Mouse (Mus musculus): ENCODE data around the gene Cpa2. TPM values are rescaled to one million over a fixed set of nuclear protein-coding genes. Genes with fewer than 3 reads are reported as not detected.

Cpa2 gene
- polyA plus RNA-seq, 1 experiment from 2014 or later: 6.6 TPM

DNA sequence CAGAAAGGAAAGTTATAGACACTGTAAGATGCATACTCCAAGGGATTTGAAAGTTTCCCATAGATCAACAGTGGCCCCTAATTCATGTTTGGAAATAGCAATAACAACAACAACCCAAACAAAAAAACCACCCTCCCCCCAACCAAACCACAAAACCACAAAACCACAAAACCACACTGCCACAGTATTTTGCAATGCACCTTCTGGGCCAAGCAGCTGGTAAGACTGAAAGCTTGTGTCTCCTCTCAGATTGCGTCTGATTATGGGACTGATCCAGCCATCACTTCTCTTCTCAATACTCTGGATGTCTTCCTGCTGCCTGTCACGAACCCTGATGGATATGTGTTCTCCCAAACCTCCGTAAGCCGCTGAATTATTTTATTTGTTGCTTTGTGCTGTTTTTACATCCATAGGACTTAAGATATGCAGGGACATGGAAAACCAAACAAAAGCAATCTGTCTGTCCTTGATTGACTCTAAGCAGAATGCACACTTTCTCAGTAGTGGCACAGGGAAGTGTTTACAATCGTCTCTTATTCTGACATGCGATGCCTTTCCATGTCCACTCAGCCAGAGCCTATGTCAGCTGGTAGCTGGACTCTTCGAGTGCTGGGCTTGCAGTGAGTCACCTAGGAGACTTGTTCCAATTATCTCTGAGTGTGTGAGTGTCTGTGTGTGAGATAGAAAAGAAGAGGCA lies 9.3 kb downstream of the Cpa2 start:
- Histone ChIP-seq H3K36me3 (no peaks in the 10 kb centered on the region), H3K9me3 (no peaks in the 10 kb centered on the region), H3K4me3 (no peak overlapping the region), H3K4me2 (no peak overlapping the region), H3K4me1 (peaks cover 45% of the 10 kb centered on the region), H3K27me3 (no peaks in the 10 kb centered on the region), H3K9ac (no peak overlapping the region), H3K27ac (no peak overlapping the region)
- ATAC-seq (ENCODE audit: borderline replicate concordance, extremely low read depth, low FRiP score, low TSS enrichment): no peak
- WGBS: 79% methylated on average over 7 of the region's 7 CpGs

DNA sequence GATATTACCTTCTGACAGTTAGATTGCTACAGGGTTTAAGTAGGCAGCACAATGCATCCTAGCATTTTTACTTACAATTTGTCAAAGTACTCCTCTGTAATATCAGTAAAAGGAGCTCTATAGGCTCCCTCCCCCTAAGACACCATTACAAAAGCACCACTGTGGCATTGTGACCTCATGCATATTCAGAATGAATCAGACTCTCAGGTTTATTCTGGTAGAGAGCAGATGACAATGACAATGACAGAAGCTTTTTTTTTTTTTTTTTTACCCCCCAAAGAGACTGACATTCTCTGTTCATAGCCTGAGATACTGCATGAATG lies 9.8 kb downstream of the Cpa2 start:
- Histone ChIP-seq H3K4me2 (no peak overlapping the region), H3K4me3 (no peak overlapping the region), H3K4me1 (peaks cover 46% of the 10 kb centered on the region), H3K9me3 (no peaks in the 10 kb centered on the region), H3K27ac (no peak overlapping the region), H3K9ac (no peak overlapping the region), H3K36me3 (no peaks in the 10 kb centered on the region), H3K27me3 (no peaks in the 10 kb centered on the region)
- ATAC-seq (ENCODE audit: borderline replicate concordance, extremely low read depth, low FRiP score, low TSS enrichment): no peak

DNA sequence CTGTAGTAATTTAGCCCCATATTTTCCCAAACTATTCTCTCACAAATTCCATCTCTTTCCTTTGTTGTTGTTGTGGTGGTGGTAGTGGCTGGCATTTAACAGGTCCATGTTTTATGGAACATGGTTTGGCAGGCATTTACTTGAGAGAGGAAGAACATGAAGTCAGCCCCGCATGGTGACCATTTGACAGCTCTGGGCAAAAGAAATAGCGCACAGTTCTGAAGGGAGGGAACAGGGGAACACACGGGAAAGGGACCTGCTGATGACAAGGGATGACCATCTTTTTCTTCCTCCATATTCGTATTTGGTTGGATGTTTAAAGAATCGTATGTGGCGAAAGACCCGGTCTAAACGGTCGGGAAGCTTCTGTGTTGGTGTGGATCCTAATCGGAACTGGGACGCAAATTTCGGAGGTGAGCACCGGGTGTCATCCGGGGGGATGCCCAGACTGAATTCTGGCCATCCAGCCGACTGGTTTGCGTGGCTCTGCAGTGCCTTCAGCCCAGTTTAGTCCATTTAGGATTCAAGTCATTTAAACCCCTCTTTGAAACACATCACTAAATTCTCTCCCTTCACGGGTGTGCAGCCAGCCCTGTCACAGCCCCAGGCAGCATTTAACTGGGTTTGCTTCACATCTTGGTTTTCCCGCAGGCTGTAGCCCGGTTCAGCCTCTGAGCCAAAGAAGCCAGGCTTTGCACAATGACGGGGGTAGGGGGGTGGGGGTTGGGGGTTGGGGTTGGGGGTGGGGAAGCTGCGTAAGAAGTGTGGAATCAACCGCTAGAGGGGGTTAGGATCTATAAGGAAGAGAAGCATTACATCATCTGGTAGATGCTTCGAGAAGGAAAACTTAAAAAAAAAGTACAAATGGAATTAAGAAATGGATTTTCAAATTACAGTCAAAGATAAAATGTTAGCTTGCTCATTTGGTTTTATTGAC lies 10.5 kb downstream of the Cpa2 start:
- Histone ChIP-seq H3K27ac (peak overlapping the region; percentile 41; the same call in 1 of the 2 replicates), H3K9ac (peak overlapping the region; percentile 27; the same call in 1 of the 2 replicates), H3K27me3 (no peaks in the 10 kb centered on the region), H3K4me2 (peak overlapping the region; percentile 37; the same call in 1 of the 2 replicates), H3K9me3 (no peaks in the 10 kb centered on the region), H3K36me3 (no peaks in the 10 kb centered on the region), H3K4me3 (no peak overlapping the region), H3K4me1 (peaks cover 43% of the 10 kb centered on the region)
- 39% methylated on average over 23 of the region's 23 CpGs for WGBS
- ATAC-seq (ENCODE audit: borderline replicate concordance, extremely low read depth, low FRiP score, low TSS enrichment): peak; percentile 37; the same call in 1 of the 2 replicates

DNA sequence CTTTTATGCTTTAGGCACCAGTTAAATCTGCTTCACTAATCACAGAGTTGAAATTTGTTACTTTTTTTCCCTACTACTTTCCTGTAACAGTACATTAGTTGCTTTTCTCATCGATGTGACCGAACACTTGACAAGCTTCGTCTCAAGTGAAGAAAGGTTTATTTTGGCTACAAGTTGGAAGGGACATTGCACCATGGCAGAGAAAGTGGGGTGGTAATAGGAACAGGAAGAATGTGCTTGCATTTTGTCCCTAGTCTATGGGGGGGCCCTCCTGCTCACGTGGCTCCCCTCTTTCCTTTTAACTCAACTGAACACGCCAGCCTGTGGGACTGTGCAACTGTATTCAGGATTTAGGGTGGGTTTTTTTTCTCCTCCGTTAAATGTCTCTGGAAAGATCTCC lies 11.2 kb downstream of the Cpa2 start:
- 41% methylated on average over 6 of the region's 6 CpGs for WGBS
- 0 out of 2 replicates have a peak overlapping the region, but pooled peaks have one; percentile 15 for H3K27ac ChIP-seq

DNA sequence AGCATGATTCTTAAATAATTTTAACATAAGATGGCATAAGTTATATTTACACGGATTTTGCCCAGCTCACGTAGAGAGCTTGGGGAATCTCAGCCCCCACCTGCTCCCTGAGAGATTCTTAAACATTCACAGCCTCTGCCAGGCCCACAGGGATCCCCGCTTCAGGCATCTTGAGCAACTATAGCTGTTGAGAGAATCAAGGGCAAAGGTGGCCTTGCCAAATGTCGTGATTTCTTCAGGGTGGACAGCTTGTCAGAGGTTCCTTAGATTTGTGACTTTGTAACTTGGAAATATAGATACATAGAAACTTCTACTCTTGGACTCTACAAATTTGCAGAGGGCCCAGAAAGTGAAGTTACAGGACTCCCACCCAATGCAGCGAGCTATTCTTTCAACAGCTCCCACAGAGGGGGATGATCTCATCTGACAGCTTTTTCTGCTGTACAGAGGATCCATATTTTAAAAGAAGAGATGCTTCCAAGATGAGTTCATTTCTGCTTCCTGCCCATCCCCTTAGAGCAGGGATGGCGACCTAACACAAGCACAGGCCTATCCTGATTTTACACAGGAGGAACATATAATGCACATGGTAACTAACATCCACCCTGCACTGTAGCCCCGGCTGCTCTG lies 12.1 kb downstream of the Cpa2 start:
- no peak overlapping the region for H3K9ac ChIP-seq
- H3K4me3 ChIP-seq: no peak overlapping the region
- no peak for ATAC-seq (ENCODE audit: borderline replicate concordance, extremely low read depth, low FRiP score, low TSS enrichment)
- 66% methylated on average over 7 of the region's 7 CpGs for WGBS
- peaks cover 31% of the 10 kb centered on the region for H3K4me1 ChIP-seq
- no peak overlapping the region for H3K27ac ChIP-seq
- H3K9me3 ChIP-seq: no peaks in the 10 kb centered on the region
- H3K36me3 ChIP-seq: no peaks in the 10 kb centered on the region
- H3K27me3 ChIP-seq: no peaks in the 10 kb centered on the region
- H3K4me2 ChIP-seq: no peak overlapping the region

More for the DNA sequence above, 11.2 kb downstream of the Cpa2 start:
- Histone ChIP-seq H3K27me3 (no peaks in the 10 kb centered on the region), H3K4me3 (no peak overlapping the region), H3K4me1 (peaks cover 39% of the 10 kb centered on the region), H3K36me3 (no peaks in the 10 kb centered on the region), H3K4me2 (peak overlapping the region; percentile 37; the same call in 1 of the 2 replicates), H3K9me3 (no peaks in the 10 kb centered on the region), H3K9ac (no peak overlapping the region)
- no peak for ATAC-seq (ENCODE audit: borderline replicate concordance, extremely low read depth, low FRiP score, low TSS enrichment)

DNA sequence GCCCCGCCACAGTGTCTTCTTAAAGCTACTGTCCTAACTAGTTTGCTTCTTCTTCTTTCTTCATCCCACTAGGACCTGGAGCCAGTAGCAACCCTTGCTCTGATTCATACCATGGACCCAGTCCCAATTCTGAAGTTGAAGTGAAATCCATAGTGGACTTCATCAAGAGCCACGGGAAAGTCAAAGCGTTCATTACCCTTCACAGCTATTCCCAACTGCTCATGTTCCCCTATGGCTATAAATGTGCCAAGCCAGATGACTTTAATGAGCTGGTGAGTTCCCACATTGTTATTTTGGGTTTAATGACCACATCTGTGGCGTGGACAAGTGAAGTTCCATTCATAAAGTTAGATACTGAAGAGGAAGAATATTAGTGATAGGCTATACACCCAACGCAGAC lies 12.7 kb downstream of the Cpa2 start:
- H3K4me1 ChIP-seq: peaks cover 27% of the 10 kb centered on the region
- WGBS: 90% methylated on average over 5 of the region's 5 CpGs

DNA sequence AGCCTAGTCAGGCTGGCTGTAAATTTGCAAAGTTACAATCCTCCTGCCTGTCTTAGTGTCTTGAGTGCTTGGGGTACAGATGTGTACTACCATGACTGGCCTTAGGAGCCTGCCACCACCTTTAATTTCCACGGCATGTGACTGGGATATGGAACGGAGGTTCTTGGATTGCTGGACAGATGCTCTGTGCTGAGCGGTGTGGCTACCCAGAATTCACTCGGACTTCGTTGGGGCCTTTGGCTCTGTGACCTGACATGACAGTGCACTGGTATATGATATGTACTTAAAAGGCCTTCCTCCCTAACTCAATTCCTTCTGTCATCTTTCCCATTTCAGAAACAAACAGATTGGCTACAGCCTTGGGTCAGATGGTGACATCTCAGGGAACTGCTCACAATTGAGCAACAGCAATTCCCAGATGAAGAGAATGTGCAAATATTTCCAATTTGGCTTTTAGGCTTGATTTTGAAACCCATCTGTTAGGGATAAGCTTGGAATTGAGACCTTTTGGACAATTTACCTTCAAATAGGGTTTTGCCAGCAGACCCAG lies 13.3 kb downstream of the Cpa2 start:
- Histone ChIP-seq H3K36me3 (no peaks in the 10 kb centered on the region), H3K4me3 (no peak overlapping the region), H3K9ac (no peak overlapping the region), H3K27ac (no peak overlapping the region), H3K4me1 (peaks cover 21% of the 10 kb centered on the region), H3K4me2 (no peak overlapping the region), H3K9me3 (no peaks in the 10 kb centered on the region), H3K27me3 (no peaks in the 10 kb centered on the region)
- ATAC-seq (ENCODE audit: borderline replicate concordance, extremely low read depth, low FRiP score, low TSS enrichment): no peak
- 90% methylated on average over 5 of the region's 5 CpGs for WGBS

More for the DNA sequence above, 12.7 kb downstream of the Cpa2 start:
- no peak overlapping the region for H3K4me3 ChIP-seq
- no peak overlapping the region for H3K9ac ChIP-seq
- H3K27ac ChIP-seq: no peak overlapping the region
- H3K27me3 ChIP-seq: no peaks in the 10 kb centered on the region
- no peak overlapping the region for H3K4me2 ChIP-seq
- no peaks in the 10 kb centered on the region for H3K36me3 ChIP-seq
- H3K9me3 ChIP-seq: no peaks in the 10 kb centered on the region
- ATAC-seq (ENCODE audit: borderline replicate concordance, extremely low read depth, low FRiP score, low TSS enrichment): no peak

DNA sequence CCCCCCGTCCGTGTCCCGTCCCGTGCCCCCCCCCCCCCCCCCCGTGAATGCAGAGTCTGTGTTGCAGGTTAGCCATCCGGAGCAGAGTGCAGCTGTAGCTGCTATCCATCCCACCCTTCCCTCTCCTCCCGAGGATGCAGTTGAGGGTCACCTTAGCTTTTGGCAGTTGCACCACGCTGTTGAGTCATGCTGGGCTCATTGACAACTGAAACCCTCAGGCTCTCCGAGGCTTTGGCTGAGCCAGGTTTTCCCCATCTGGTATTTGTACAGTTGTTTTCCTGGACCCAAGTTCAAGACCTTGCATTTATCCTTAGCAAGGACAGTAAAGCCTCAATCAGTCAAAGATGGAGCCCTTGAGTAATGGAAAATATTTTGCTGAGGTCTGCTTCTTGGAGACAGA lies 14.7 kb downstream of the Cpa2 start:
- ATAC-seq (ENCODE audit: borderline replicate concordance, extremely low read depth, low FRiP score, low TSS enrichment): no peak
- Histone ChIP-seq H3K27ac (no peak overlapping the region), H3K27me3 (no peaks in the 10 kb centered on the region), H3K4me2 (no peak overlapping the region), H3K4me3 (no peak overlapping the region), H3K4me1 (peaks cover 21% of the 10 kb centered on the region), H3K36me3 (no peaks in the 10 kb centered on the region), H3K9ac (no peak overlapping the region), H3K9me3 (no peaks in the 10 kb centered on the region)
- 17% methylated on average over 9 of the region's 9 CpGs for WGBS

DNA sequence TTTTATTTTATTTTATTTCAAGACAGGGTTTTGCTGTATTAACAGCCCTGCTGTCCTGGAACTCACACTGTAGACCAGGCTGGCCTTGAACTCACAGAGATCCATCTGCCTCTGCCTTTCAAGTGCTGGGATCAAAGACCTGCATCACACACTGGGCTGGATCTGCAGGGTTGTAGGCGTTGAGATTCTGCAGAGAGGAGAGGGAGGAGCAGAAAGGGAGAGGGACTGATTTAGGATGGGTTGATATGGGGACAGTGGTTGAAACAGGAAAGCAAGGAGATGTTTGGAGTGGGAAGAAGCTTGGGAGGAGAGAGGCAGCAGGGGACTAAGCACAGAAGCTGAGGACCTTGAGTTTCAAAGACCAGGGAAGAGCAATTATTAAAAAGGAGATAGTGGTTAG lies 18.3 kb downstream of the Cpa2 start:
- WGBS: 58% methylated on average over 1 of the region's 1 CpGs

DNA sequence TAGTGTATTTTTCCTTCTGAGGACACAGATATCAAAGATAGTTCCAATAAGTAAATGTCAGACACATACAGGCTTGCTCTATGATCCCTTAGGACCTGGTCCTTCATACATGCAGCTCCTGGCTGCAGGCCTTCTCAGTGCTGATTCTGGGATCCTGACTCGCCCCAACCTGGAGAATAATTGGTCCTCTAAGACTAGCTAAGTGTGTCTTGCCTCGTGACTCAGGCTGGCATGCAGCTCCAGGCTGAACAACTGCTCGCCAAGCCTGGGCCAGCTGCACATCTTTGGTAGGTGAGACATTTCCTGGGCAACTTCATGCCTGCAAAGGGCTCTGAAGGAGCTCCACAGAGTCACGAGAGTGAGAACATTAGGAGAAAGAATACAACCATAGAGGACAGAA lies 20.8 kb downstream of the Cpa2 start:
- Histone ChIP-seq H3K4me1 (no peaks in the 10 kb centered on the region), H3K27ac (no peak overlapping the region), H3K27me3 (no peaks in the 10 kb centered on the region), H3K4me3 (no peak overlapping the region), H3K9ac (no peak overlapping the region), H3K36me3 (no peaks in the 10 kb centered on the region), H3K4me2 (no peak overlapping the region), H3K9me3 (no peaks in the 10 kb centered on the region)
- 64% methylated on average over 4 of the region's 4 CpGs for WGBS
- ATAC-seq (ENCODE audit: borderline replicate concordance, extremely low read depth, low FRiP score, low TSS enrichment): no peak

More for the DNA sequence above, 18.3 kb downstream of the Cpa2 start:
- Histone ChIP-seq H3K4me2 (no peak overlapping the region), H3K4me1 (0 out of 2 replicates have a peak, but pooled peaks cover 3% of the 10 kb centered on the region), H3K27me3 (no peaks in the 10 kb centered on the region), H3K4me3 (no peak overlapping the region), H3K27ac (no peak overlapping the region), H3K9me3 (no peaks in the 10 kb centered on the region), H3K36me3 (no peaks in the 10 kb centered on the region), H3K9ac (no peak overlapping the region)
- no peak for ATAC-seq (ENCODE audit: borderline replicate concordance, extremely low read depth, low FRiP score, low TSS enrichment)

DNA sequence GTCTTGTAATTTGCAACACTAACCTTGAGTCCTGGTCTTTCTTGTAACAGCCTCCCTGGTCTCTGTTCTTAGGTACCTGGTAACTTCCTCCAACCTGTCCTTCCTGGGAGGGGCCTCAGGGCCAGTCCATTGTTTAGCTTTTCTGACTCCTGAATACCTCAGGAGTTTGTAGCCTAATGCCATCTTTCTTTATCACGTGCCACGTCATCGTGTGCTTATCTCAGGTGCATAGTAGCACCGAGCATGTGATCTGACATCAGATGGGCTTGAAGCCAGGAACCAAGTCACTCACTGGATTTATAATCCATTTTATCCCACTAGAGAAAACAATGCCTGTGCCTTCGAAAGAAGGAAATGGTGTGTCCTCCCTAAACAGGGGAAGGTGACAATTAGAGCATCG lies 22.2 kb downstream of the Cpa2 start:
- no peaks in the 10 kb centered on the region for H3K27me3 ChIP-seq
- ATAC-seq (ENCODE audit: borderline replicate concordance, extremely low read depth, low FRiP score, low TSS enrichment): no peak

More for the DNA sequence above, 22.2 kb downstream of the Cpa2 start:
- no peak overlapping the region for H3K4me2 ChIP-seq
- WGBS: 47% methylated on average over 6 of the region's 6 CpGs
- no peak overlapping the region for H3K9ac ChIP-seq
- no peak overlapping the region for H3K4me3 ChIP-seq
- H3K27ac ChIP-seq: no peak overlapping the region
- H3K4me1 ChIP-seq: no peaks in the 10 kb centered on the region
- no peaks in the 10 kb centered on the region for H3K9me3 ChIP-seq
- H3K36me3 ChIP-seq: no peaks in the 10 kb centered on the region
